Mouse (Mus musculus): ENCODE data around the gene Ciao2b.

Ciao2b gene

DNA sequence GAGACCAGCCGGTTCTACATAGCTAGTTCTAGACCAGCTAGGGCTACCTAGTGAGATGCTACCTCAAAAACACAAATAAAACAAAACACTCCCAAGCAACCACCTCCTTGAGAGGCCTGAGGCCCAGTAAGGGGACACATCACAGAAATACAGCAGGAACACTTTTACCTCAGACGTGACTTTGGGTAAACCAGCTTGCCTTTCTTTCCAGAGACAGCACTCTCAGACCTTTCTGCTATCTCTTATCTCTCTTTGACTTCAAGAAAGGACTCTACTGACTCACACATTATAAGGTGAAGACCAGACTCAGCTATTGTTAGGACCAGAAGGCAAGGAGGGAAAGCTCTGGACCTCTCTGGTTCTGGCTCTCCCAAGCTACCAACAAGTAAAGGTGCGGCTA, 51.5 kb downstream of the Ciao2b start:
- in situ Hi-C loops (cut with MboI): no loop called here
